Mouse (Mus musculus): ENCODE measurements at regions not wholly inside any gene's neighbourhood (a gene's known extent, or its start where the extent isn't known, plus 50 kb on each side); places are given as distances from the start of the nearest gene placed in this dataset.

GRCm38 (mm10) chr5:106385838-106386237 lies 72.1 kb downstream of the Barhl2 start:
- no peak for TF ChIP-seq CTCF (conservative IDR thresholded peaks at IDR 0.05; ENCODE audit: low read length)
- no peak for TF ChIP-seq NANOG (IDR thresholded peaks at IDR 0.05; ENCODE audit: borderline replicate concordance, low read length)
- no peak for TF ChIP-seq POU5F1 (IDR thresholded peaks at IDR 0.05; ENCODE audit: borderline replicate concordance, low read length)
